Comparison of ENCODE assay signal across 9 mouse cellular contexts in genomic region chr4:150234599-150235327, GRCm38 (mm10). TPM values are rescaled to one million over a fixed set of nuclear protein-coding genes. Genes with fewer than 3 reads are reported as not detected.
A peak's percentile ranks its signal among the peaks of the same experiment; 100 is the strongest.
DNase-seq lines count a peak whose midpoint lies in the region; ATAC-seq and TF ChIP-seq lines count a peak whose summit lies in the region.
"Had no signal": no experiment of that assay in that cellular context is flagged by ENCODE, and none has a peak within 500 bp of the region (broad histone marks: within the 10 kb centered on the region; RNA-seq: fewer than 3 reads in every experiment).

No protein-coding gene starts in this region.

- 39% methylated on average over 8 of the region's 8 CpGs for WGBS in lung, embryonic 14.5 days
- WGBS in lung, adult 2 months = 60% methylated on average over 8 of the region's 8 CpGs
- WGBS in embryonic facial prominence, embryonic 10.5 days = 56% methylated on average over 8 of the region's 8 CpGs
- 46% methylated on average over 8 of the region's 8 CpGs for WGBS in hindbrain, embryonic 12.5 days
- 16% methylated on average over 8 of the region's 8 CpGs for WGBS in neural tube, embryonic 12.5 days

- no peak for TF ChIP-seq POLR2A in lung, adult 2 months (IDR thresholded peaks at IDR 0.05; ENCODE audit: borderline replicate concordance, extremely low read depth, low read depth, low read length)

- no peak overlapping the region for H3K4me2 ChIP-seq in lung, embryonic 14.5 days
- H3K4me2 ChIP-seq in hindbrain, embryonic 12.5 days (replicated peaks) = no peak overlapping the region
- H3K4me2 ChIP-seq in neural tube, embryonic 12.5 days (replicated peaks) = no peak overlapping the region

- peak; percentile 18 for DNase-seq in lung, embryonic 14.5 days
- DNase-seq in lung, adult 2 months = no peak
- DNase-seq in embryonic facial prominence, embryonic 10.5 days (ENCODE audit: low spot score) = no peak
- DNase-seq in thymus, postnatal 4 days = no peak

- no peak overlapping the region for H3K4me3 ChIP-seq in lung, embryonic 14.5 days (ENCODE audit: low read depth, low read length)
- H3K4me3 ChIP-seq in lung, adult 2 months (replicated peaks; ENCODE audit: extremely low read depth, low read depth, low read length) = no peak overlapping the region
- H3K4me3 ChIP-seq in embryonic facial prominence, embryonic 10.5 days = no peak overlapping the region
- no peak overlapping the region for H3K4me3 ChIP-seq in hindbrain, embryonic 12.5 days
- no peak overlapping the region for H3K4me3 ChIP-seq in neural tube, embryonic 12.5 days
- H3K4me3 ChIP-seq: megakaryocyte, embryonic 14.5 days had no signal

- no peak overlapping the region for H3K9ac ChIP-seq in lung, embryonic 14.5 days
- H3K9ac ChIP-seq in hindbrain, embryonic 12.5 days = no peak overlapping the region
- 0 out of 2 replicates have a peak overlapping the region, but pooled peaks have one; percentile 13 for H3K9ac ChIP-seq in neural tube, embryonic 12.5 days

- H3K36me3 ChIP-seq in lung, embryonic 14.5 days (ENCODE audit: insufficient read depth) = peaks cover 10% of the 10 kb centered on the region
- peaks cover 10% of the 10 kb centered on the region for H3K36me3 ChIP-seq in embryonic facial prominence, embryonic 10.5 days (replicated peaks)
- H3K36me3 ChIP-seq in hindbrain, embryonic 12.5 days = no peaks in the 10 kb centered on the region
- H3K36me3 ChIP-seq in neural tube, embryonic 12.5 days = no peaks in the 10 kb centered on the region

- H3K27me3 ChIP-seq in lung, embryonic 14.5 days (ENCODE audit: insufficient read depth, low read length) = no peaks in the 10 kb centered on the region
- peaks cover 11% of the 10 kb centered on the region; the same call in 1 of the 2 replicates for H3K27me3 ChIP-seq in embryonic facial prominence, embryonic 10.5 days (replicated peaks; ENCODE audit: low read depth, poor library complexity, severe bottlenecking)
- peaks cover 3% of the 10 kb centered on the region; the same call in 1 of the 2 replicates for H3K27me3 ChIP-seq in hindbrain, embryonic 12.5 days
- H3K27me3 ChIP-seq in neural tube, embryonic 12.5 days (replicated peaks) = no peaks in the 10 kb centered on the region

- TF ChIP-seq CTCF in lung, embryonic 14.5 days (IDR thresholded peaks at IDR 0.05; ENCODE audit: low read depth) = no peak
- TF ChIP-seq CTCF in lung, adult 2 months (IDR thresholded peaks at IDR 0.05; ENCODE audit: insufficient read depth, low read length) = no peak

- peaks cover 9% of the 10 kb centered on the region for H3K4me1 ChIP-seq in lung, embryonic 14.5 days (ENCODE audit: insufficient read depth)
- H3K4me1 ChIP-seq in lung, adult 2 months (ENCODE audit: control insufficient read depth, insufficient read depth, low read length) = peaks cover 13% of the 10 kb centered on the region
- peaks cover 64% of the 10 kb centered on the region for H3K4me1 ChIP-seq in embryonic facial prominence, embryonic 10.5 days
- H3K4me1 ChIP-seq in hindbrain, embryonic 12.5 days = peaks cover 52% of the 10 kb centered on the region
- H3K4me1 ChIP-seq in neural tube, embryonic 12.5 days = peaks cover 54% of the 10 kb centered on the region

- H3K27ac ChIP-seq in lung, embryonic 14.5 days (ENCODE audit: low read depth) = peak overlapping the region; percentile 48; the same call in 1 of the 2 replicates
- H3K27ac ChIP-seq in embryonic facial prominence, embryonic 10.5 days (replicated peaks) = peak overlapping the region; percentile 100
- H3K27ac ChIP-seq in hindbrain, embryonic 12.5 days = peak overlapping the region; percentile 67
- 0 out of 2 replicates have a peak overlapping the region, but pooled peaks have one; percentile 60 for H3K27ac ChIP-seq in neural tube, embryonic 12.5 days

- ATAC-seq in lung, embryonic 14.5 days (ENCODE audit: insufficient read depth) = no peak
- ATAC-seq in hindbrain, embryonic 12.5 days (ENCODE audit: low FRiP score) = no peak
- ATAC-seq in neural tube, embryonic 12.5 days (ENCODE audit: low FRiP score, low read depth) = no peak
- no peak for ATAC-seq in activated CD4-positive, CD25-positive, alpha-beta regulatory T cell, adult 4 months
- ATAC-seq: inflammation-experienced regulatory T-cells, adult 6 months had no signal

- no peaks in the 10 kb centered on the region for H3K9me3 ChIP-seq in lung, embryonic 14.5 days (ENCODE audit: low read depth, low read length)
- H3K9me3 ChIP-seq in embryonic facial prominence, embryonic 10.5 days = no peaks in the 10 kb centered on the region
- no peaks in the 10 kb centered on the region for H3K9me3 ChIP-seq in hindbrain, embryonic 12.5 days (replicated peaks)
- H3K9me3 ChIP-seq in neural tube, embryonic 12.5 days = no peaks in the 10 kb centered on the region
- H3K9me3 ChIP-seq: megakaryocyte, embryonic 14.5 days had no signal

RNA-seq across cellular contexts. Expression of gene Eno1, which starts 1.8 kb away (rescaled TPM):
- 1,829 and 1,952 TPM in 2 replicates for polyA plus RNA-seq in lung, embryonic 14.5 days (2014; fragmentation: Nextera tagmentation; extraction: Ambion mirVana)
- 90.4 and 220 TPM in 2 replicates for polyA plus RNA-seq in lung, adult 2 months (2012; rRNA removed)
- polyA plus RNA-seq in embryonic facial prominence, embryonic 10.5 days (2016; fragmentation: Nextera tagmentation; extraction: Ambion mirVana) = 3,458 and 4,025 TPM in 2 replicates
- polyA plus RNA-seq in hindbrain, embryonic 12.5 days (2016; fragmentation: Nextera tagmentation; extraction: Ambion mirVana) = 1,309 and 1,398 TPM in 2 replicates
- 1,428 and 1,431 TPM in 2 replicates for polyA plus RNA-seq in neural tube, embryonic 12.5 days (2016; fragmentation: Nextera tagmentation; extraction: Ambion mirVana)
- 100 to 1,000 TPM; 543 to 642 TPM for polyA plus RNA-seq in activated CD4-positive, CD25-positive, alpha-beta regulatory T cell, adult 4 months (2017; shearing (Covaris generic))

RNA-seq across cellular contexts. Expression of gene Car6, which starts 33.6 kb away (rescaled TPM):
- polyA plus RNA-seq in lung, embryonic 14.5 days (2014; fragmentation: Nextera tagmentation; extraction: Ambion mirVana) = not detected in 2 replicates
- polyA plus RNA-seq in lung, adult 2 months (2012; rRNA removed) = 0.11 TPM in 1 of 2 replicates, not detected in the other
- 0.27 TPM in 1 of 2 replicates, not detected in the other for polyA plus RNA-seq in embryonic facial prominence, embryonic 10.5 days (2016; fragmentation: Nextera tagmentation; extraction: Ambion mirVana)
- 0.41 TPM in 1 of 2 replicates, not detected in the other for polyA plus RNA-seq in hindbrain, embryonic 12.5 days (2016; fragmentation: Nextera tagmentation; extraction: Ambion mirVana)
- 0.38 TPM in 1 of 2 replicates, not detected in the other for polyA plus RNA-seq in neural tube, embryonic 12.5 days (2016; fragmentation: Nextera tagmentation; extraction: Ambion mirVana)
- polyA plus RNA-seq in activated CD4-positive, CD25-positive, alpha-beta regulatory T cell, adult 4 months (2017; shearing (Covaris generic)) = not detected
- polyA plus RNA-seq: inflammation-experienced regulatory T-cells, adult 6 months had no signal

RNA-seq across cellular contexts. Expression of gene Rere, which starts 46.7 kb away (rescaled TPM):
- polyA plus RNA-seq in lung, embryonic 14.5 days (2014; fragmentation: Nextera tagmentation; extraction: Ambion mirVana) = 41.1 and 41.5 TPM in 2 replicates
- polyA plus RNA-seq in lung, adult 2 months (2012; rRNA removed) = 36.0 and 42.0 TPM in 2 replicates
- 26.1 and 31.4 TPM in 2 replicates for polyA plus RNA-seq in embryonic facial prominence, embryonic 10.5 days (2016; fragmentation: Nextera tagmentation; extraction: Ambion mirVana)
- polyA plus RNA-seq in hindbrain, embryonic 12.5 days (2016; fragmentation: Nextera tagmentation; extraction: Ambion mirVana) = 60.5 and 66.1 TPM in 2 replicates
- polyA plus RNA-seq in neural tube, embryonic 12.5 days (2016; fragmentation: Nextera tagmentation; extraction: Ambion mirVana) = 55.5 and 57.2 TPM in 2 replicates
- 10 to 100 TPM; 19.0 to 19.5 TPM for polyA plus RNA-seq in activated CD4-positive, CD25-positive, alpha-beta regulatory T cell, adult 4 months (2017; shearing (Covaris generic))

Comparison
In these comparisons a context has a peak if more than half of its experiments do, and no peak if none do; other contexts are left out.
1. H3K27ac ChIP-seq: peak in every context shown above with its lines; median percentile 100 in embryonic facial prominence, embryonic 10.5 days; 67 in hindbrain, embryonic 12.5 days; 60 in neural tube, embryonic 12.5 days; 48 in lung, embryonic 14.5 days.